Mouse (Mus musculus): ENCODE results near the gene Abtb1.

Gene Abtb1

DNA sequence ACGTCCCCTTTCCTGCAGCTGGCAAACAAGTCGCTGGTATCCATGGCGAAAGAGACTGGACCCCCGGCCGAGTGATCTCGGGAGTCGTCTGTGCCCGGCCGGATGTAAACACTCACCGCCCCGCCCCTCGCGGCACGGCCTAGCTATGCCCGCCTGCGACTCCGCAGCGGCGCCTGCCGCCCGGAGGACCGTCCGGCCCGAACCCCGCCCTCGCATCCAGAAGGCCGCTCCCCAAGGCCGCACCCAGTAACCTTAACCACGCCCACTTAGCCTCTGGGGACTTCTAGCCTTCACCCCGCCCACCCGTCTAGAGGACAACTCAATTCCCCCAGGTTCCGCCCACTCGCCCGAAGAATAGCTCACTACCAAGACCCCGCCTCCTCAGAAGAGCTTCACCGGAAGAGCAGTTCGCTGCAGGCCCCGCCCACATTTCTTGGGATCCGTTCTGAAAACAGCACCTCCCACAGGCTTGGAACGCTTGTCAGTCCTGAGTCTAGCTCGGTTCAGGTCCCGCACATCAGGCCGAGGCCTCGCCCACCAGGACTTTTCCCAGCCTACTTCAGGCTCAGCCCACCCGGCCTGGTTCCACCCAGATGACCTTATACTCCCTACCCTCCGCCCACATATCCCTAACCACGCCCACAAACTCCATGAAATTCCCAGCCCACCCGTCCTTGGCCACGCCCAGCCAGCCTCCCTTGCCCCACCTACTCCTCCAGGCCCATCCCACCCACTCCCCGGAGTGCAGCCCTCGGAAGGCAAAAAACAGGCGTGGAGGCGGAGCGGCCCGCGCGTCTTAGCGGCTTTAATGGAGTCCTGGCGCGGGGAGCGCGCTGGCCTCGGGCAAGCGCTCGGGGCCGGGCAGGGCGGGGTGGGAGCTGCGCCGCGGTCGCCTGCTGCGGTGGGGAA lies at the start of gene Abtb1:
TSS of gene Abtb1 (minus strand) at position 204 of the 909 bp plus-strand sequence.
- DNase-seq = peak; percentile 97 to 99

DNA sequence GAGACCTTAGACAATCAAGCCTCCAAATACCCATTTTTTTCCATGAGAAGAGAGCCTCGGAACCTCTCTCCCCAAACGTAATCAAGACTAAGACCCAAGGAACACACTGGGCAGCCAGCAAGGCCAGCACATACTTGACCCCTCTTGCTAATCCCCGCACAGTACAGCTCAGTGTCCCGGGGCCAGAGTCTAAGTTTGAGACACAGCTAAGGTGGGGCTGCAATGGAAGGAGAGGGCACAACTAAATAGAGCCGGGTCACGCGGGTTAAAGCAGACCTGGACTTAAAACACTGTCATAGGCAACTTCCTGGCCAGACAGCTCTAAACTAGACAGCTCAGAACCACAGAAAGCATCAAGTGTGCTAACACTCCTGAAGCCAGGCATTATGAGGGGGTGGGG lies 49.0 kb upstream of the Abtb1 start:
- no peak for DNase-seq

DNA sequence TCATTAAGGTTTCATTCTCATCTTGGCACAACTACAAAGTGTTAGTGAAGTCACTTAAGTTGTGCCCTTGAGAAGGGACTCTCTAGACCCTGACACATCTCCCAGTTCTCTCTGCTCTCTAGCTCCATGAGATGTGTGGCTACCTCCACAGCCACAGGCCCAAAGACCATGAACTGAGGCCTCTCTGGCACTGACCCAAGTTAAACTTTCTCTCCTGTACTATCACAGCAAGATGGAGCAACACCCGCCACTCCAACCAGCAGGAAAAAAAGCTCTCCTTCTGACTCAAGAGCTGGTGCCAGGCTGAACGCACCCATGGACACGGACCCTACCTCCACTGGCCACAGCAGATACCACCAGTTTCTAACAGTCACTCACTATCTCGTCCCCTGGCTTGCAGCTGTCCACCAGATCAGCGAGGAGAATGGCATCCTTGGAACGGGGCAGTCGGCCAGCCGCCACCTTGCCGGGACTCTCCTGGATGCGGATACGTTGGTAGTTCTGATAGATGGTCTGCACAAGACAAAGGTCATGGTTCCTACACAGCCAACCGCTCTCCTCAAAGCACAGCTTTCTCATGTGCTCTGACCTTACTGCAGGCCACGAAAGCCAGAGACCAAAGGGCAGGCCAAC lies 47.7 kb upstream of the Abtb1 start:
- DNase-seq = no peak

DNA sequence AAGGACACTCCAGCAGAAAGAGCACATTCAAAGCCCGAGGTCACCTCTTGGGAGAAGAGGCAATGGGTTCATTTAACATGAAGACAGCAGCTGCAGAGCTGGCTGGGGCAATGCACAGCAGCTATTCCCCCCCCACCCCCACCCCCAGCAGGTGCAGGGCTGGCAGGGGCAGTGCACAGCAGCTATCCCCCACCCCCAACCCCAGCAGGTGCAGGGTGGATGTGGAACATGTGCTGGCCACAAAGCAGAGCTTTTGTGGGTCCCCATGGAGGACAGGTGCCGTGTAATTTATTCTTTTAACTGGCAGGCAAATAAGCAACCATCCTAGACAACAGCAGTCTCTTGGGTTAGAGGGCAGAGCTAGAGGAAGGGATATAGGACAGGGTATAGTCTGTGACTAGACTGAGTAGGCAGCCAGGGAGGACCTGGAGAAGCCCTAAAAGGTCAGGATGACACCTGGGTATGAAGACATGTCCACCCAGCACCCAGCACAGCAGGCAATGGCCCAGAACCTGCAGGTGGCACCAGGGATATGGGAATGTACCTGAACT lies 44.7 kb upstream of the Abtb1 start:
- DNase-seq = peak; percentile 75 to 84

DNA sequence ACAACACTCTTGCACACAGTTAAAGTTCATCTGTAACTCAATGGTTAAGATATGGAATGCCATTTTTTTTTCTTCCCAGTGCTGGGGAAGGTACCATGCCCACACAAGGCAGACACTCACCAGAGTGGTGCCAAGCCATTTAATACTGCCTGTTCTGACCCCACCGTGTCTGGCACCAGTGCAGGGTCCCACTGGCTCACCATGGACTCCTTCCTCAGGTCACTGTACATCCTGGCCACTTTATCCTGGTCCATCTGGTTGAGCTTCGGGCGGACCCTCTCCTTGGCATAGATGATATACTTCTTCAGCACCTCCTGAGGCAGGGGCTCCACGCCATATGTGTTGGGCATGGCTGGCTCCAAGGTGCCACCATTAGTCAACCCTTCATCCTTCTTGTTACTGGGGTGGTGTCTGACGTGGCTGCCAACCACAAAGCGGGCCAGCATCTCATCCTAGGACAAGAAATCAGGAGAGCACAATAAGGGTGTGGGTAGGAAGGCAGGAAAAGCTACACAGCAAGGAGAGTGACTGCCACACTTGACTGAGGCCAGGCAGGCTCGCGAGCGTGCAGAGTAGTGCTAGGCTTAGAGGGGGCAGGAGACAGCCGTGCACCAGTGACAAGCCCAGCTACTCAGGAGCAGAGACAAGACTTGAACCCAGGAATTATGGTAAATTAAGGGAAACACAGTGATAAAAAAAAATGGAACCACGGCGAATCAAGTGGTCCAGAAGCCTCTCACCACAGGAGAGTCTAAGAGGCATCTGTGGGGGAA lies 44.0 kb upstream of the Abtb1 start:
- no peak for DNase-seq

DNA sequence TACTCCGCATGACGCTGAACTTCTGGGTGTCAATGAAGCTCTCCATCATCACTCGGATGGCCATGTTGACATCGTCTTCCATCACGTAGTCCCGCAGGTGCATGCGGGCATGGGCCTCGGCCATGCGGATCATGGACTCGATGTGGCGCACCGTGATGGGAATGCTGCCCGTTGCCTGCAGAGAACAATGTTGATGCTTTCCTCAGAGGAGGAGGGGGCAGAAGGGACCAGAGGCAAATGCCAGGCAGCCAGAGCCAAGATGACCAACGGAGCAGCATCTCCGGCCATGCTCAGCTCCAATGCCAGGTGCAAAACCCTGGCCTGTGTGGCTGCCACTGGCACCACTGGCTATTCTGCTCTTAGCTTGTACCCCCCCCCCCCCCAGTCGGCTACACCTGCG lies 42.9 kb upstream of the Abtb1 start:
- DNase-seq = no peak

DNA sequence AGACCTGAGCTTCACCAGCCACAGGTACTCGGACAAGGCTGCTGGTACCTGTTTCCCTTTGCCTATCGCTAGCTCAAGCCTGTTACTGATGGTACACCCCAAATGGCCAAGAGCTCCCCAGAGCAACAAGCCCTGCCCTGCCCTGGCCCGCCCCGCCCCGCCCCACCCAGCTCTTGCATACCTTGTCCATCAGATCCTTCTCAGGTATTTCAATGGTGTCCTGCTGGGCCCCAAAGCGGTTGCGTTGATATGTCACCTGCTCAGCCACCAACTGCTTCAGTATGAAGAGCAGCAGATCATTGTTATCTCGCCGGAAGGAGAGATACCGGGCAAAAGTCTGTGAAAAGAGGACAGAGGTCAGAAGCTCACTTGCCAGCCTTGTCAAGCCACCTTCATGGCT lies 42.4 kb upstream of the Abtb1 start:
- no peak for DNase-seq

DNA sequence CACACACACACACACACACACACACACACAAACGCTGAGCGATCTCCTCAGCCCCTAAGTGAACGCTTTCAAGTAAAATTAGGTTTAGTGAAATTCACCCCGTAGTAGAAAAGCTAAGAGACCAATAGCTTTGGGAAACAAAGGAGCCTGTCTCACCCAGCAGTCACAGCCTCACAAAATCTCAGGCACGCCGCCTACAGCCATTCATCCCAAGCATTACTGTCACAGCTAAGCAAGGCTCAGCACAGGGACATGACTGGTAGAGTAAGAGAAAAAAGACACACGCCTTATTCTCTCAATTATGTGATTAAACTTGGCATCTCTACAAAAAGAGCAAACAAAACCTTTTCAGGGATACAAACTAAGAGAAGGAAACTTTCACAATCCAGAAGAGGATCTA lies 39.5 kb upstream of the Abtb1 start:
- no peak for DNase-seq

DNA sequence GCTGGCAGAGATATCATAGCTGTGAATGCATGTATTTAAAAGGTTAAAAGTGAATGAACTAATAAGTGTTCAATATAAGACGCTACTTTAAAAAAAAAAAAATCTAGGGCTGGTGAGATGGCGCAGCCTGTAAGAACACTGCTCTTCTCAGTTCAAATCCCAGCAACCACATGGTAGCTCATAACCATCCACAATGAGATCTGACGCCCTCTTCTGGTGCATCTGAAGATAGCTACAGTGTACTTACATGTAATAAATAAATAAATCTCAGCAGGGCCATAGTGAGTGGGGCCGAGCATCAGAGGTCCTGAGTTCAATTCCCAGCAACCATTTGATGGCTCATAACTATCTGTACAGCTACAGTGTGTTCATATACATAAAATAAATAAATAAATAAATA lies 37.7 kb upstream of the Abtb1 start:
- no peak for DNase-seq

DNA sequence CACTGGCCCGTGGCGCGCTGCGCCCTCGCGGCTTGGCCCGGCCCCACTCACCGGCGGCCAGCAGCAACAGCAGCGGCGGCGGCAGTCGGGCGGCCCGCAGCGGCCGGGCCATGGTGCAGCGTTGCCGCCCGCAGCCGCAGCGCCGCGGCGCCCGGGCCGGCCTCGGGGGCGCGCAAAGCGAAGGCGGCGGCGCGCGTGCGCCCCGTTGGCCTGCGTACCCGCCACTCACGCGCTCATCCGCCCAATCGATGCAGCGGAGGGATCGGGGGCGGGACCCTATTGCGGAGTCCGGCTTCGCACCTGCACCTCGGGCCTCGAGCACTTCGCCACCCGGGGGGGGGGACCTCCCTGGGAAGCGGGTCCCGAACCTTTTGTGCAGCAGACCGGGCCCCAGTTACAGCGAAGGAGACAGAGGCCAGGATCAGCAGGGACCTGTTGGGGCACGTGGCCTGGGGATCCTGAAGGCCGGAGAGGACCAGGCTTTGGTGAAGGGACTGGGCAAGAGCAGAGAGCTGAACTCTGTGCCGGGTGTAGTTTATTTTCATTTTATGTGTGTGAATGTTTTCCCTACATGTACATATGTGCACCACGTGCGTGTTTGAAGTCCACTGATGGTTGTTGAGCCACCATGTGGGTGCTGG lies 33.2 kb upstream of the Abtb1 start, which contains the start of gene Podxl2:
TSS of gene Podxl2 (minus strand) at position 177 of the 641 bp plus-strand sequence.
- DNase-seq = peak; percentile 44 to 48

DNA sequence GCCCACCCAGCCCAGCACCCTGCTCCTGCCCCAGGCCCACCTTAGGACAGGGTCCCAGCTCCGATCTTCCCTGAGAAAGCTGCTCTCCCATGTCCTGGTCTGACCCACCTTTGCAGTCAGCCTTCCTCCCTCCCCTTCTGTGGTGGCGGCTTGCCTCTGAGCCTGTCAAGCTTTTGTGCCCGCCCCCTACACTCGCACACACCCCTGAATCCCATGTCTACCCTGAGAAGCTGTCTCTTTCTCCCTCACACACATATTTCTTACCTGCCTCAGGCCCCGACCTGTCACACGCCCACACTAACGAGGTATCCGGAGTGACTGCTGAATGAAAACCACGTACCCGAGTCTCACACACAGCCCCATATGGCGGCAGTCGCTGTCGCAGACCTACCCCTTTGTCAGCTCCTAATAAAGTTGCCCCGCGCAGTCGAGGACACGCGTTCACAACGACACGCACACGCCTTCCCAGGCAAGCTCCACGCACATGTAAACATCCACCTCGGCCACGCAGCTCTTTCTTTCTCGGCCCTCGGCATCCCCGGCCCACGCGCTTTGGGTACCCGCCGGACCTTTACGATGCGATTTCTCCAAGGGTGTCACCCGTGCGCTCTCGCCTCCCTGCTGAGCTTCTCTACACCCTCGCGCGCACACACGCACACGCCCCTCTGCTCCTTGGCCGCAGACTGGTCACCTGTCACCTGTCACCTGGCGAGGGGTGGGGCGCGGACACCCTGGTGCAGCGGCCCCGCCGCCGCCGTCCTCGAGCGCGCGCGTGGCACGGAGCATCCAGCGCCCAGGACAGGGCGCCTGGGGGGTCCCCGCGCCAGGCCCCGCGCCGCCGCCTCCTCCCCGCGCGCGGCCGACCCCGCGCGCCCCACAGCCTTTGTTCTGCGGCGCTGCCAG lies 32.4 kb upstream of the Abtb1 start:
- no peak for DNase-seq

DNA sequence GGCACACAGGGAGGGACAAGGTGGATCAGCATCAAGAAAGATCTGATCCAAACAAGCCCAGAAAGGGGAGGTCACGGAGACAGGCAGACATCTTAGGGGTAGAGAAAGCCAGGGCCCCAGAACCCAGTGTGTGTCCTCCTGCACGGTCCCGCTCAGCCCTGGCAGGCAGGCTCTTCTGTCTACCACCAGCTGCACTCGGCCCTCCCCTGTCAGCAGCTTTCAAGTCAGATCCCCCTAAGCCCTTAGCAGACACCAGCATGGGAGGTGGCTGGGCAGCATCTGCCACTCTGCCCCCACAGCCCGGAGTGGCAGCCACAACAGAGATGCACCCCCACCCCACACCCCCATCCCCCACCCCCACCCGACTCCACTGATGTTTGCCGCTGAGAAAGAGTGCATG lies 31.0 kb upstream of the Abtb1 start:
- DNase-seq = peak in 1 of 2 experiments; percentile 41

DNA sequence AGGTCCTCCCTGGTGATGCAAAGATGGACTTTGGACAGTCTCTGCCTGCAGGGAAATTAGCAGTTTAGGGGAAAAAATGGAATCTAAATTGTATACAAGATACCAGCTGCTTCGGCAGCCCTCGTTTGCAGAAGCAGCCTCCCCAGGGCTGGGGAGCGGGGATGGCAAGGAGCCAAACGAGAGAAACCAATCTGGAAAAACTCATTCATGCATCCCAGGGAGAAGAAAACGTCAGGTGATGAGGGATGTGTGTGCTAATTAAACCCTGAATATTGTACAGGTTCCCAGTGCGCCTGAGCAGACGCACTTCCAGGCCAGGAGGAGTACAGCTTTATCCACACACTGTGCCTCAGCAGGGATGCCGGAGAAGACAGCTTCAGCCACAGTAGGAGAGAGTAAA lies 29.8 kb upstream of the Abtb1 start:
- no peak for DNase-seq

DNA sequence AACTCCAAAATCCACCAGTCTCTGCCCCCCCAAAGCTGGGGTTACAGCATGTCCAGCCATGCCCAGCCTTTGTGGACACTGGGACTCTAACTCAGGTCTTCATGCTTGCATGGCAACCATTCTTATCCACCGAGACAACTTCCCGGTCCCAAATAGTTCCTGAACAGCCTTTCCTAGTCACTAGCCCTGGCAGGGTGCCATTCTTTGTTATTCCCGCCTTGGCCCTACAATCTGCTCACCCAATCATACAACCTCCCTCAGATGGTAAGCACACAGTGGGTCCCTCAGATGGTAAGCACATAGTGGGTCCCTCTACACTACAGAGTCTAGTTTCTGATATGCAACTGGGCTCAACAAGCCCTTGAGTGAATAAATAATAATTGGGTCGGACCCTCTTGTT lies 28.8 kb upstream of the Abtb1 start:
- DNase-seq = no peak

DNA sequence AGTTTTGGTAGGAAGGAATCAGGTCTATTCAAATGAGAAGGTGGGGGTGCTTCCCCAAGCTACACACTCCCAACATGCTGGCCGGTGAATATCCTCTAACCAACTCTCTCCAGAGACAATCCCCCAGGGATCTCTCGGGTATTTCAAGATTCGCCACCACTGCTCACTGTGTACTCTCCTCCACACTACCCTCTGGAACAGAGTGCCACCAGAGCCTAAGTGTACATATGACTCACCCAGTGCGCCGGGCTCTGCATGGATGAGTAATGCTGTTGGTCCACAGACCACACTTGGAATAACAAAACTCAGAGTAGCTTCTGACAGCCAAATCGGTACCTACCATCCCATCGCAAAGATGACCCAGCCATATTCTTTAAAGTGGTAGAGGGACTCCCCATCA lies 27.7 kb upstream of the Abtb1 start:
- DNase-seq = no peak

DNA sequence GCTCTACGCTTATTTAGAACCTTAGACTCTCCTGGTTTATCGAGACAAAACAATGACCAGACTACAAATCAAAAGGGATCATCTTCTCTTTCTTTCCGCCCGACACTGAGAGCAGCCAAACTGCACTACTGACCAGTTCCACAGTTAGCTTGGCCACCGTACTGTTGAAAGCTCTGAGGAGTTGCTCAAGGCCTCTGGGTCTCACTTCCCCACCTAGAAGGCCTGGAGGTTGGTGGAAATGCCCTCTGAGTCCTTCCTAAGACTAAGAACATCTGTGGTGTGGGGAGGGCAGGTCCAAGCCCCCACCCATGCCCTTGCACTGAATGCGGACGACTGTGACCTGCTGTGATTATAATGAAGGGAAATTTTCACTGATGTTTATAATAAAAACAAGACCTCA lies 23.9 kb upstream of the Abtb1 start:
- DNase-seq = no peak

DNA sequence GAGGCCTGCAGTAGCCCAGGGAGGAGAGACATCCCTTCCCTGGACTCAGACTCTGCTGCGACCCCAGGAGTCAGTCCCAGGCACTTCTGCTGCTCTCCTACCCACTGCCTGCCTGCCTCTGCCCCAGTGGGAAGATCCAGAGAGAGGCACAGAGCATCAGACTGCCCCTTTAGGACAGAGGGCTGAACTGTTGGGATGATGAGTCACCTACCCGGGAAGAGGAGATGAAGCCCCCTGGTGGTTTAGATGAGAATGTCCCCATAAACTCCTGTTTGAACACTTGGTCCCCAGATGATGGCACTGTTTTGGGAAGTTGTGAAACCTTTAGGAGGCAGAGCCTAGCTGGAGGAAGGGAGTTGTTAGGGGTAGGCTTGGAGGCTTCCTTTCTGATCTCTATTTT lies 19.1 kb upstream of the Abtb1 start:
- no peak for DNase-seq

DNA sequence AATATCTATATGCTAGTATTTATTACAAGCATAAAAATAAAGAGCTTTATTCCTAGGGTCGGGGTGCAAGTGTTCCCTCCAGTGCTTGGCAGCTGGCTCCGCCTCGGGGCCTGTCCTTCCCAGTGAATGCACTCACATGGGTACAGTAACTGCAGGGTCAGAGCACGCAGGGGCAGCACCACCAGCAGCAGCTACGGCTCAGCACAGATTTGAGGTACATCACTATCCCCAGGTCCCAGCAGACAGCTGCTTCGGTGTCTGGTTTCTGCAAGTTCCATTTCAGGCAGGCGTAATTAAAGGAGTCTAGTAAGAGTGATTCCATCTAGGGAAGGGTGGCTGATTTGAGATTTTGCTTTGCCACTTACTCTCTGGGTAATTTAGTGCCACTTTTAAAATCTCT lies 16.6 kb upstream of the Abtb1 start:
- DNase-seq = no peak

DNA sequence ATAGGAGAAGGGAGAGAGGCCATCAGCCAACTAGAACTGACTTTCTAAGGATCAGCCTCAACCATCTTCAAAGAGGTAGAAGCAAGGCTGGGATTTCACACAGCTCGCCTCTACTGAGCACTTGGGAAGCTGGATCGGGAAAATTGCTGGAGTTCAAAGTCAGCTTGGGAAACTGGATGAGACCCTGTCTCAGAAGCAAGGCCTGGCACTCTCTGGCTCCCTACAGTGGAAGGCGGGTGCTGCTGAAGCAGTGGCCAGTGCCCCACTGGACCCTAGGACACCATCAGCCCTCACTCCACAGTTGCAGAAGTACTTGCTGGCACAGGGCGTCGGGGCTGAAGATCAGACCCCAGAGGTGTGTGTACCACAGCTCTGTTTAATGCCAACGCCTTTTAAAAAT lies 16.0 kb upstream of the Abtb1 start:
- no peak for DNase-seq

DNA sequence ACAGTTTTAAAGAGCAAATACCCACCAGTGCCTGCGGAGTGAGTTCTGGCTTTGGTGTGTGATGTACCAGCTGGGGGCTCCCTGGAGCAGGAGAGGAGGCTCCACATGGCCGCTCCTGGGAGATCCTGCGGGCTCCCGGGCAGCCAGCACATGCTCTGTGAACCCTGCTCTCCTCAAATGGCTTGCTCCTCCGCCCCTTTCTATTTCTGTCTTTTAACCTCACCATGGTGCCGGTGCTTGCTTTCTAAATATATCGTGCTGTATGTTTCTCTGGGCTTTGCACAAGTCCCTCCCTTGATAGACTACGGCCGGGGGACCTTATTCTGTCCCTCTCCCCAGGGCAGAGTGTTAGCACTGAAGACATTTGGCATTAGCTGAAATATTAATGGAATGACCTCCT lies 15.5 kb upstream of the Abtb1 start:
- DNase-seq = no peak

DNA sequence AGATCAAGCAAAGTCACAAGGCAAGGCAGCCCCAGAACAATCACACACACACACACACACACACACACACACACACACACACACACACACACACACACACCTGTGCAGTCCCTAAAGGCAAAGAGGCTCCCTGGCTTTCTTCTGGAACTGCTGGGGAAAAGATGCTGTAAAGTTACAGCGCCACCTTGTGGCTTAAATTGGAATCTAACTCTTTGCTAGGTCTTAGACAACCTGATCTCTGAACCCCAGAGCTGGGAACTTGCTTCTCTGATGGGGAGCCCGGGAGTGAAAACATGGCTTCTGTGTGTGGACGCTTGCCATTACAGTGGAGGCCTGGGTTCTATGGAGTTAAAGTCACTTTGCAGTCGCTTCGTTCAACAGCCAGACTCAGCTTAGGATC lies 13.9 kb upstream of the Abtb1 start:
- no peak for DNase-seq

DNA sequence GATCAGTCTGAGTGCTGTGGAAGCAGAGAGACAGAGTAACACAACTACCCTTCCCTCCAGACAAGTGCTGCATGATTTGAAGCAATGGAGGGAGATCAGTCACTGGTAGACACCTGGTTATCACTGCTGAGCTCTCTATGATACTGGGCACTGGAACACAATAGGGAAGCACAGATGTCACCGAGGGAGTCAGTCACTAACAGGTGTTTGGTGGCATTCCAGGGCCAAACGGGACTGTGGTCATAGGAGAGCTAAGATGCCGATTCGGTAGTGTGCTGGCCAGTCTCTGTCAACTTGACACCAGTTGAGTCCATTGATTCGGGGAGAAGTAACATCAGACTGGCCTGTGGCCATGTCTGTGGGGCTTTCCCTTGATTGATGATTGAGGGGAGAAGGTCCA lies 12.7 kb upstream of the Abtb1 start:
- DNase-seq = no peak

Measured in thymus, adult 18-20 months (tissue).